Mouse (Mus musculus) ovary, postnatal 36 days (tissue): Measurements from ENCODE around the gene Bcam.
A peak's percentile ranks its signal among the peaks of the same experiment; 100 is the strongest.

ENCODE experiments used
- DNase-seq: peaks from one replicate; pipeline ENCODE4 v3.0.0; 2022; ENCODE audit warnings: low spot score, mixed read lengths

The Bcam gene

GRCm38 (mm10) chr7:19724167-19724566 is 46.6 kb downstream of the Bcam start:
- DNase-seq = no peak

GRCm38 (mm10) chr7:19722754-19723195 is 48.0 kb downstream of the Bcam start:
- no peak for DNase-seq

GRCm38 (mm10) chr7:19719200-19719599 is 51.6 kb downstream of the Bcam start:
- DNase-seq = no peak

DNA sequence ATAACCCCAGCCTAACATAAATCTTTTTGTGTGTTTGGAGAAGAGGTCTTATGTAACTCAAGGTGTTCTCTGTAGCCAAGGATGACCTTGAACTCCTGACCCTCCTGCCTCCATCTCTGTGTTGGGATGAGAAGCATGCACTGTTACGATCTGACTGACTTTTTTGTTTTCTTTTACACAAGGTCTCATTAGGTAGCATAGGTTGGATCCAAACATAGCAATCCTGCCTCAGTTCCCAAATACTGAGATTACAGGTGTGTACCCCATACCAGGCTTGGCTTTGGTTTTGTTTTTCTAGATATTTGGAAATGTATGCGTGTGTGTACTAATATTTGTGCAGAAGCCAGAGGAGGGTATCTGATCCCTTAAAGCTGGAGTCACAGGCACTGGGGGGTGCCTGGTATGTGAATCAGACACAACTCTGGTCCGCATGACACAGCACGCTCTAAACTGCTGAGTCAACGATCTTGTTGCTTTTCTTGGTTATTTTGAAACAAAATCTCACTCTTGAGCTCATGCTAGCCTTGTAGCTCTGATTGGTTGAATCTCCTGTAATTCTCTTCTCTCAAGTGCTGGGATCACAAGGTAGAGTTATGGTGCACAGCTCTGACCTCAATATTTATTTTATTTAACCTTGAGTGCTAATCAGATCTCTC is 52.4 kb downstream of the Bcam start:
- no peak for DNase-seq

GRCm38 (mm10) chr7:19717346-19717745 is 53.5 kb downstream of the Bcam start:
- DNase-seq = no peak

DNA sequence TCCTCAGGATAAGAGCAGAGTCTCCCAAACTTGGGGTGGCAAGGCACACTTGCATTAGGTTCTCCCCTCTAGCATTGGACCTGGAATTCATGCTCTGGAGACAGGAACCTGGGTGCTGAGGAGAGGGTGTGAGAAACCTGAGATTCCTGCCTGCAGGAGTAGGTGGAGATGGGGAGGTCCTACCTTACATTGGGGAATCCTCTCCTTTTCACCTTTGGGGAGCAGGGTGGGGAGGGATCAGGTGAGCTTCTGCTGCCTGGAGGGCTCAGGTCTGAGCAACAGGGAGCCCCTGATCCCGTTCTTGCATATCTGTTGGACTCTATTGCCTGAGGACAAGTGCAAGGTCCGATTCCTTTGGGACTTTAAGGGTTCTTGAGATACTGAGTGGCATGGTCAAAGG is 54.0 kb downstream of the Bcam start:
- DNase-seq = no peak

GRCm38 (mm10) chr7:19716055-19716682 is 54.6 kb downstream of the Bcam start:
- no peak for DNase-seq

GRCm38 (mm10) chr7:19715239-19716054 is 55.4 kb downstream of the Bcam start, which contains the start of gene Tomm40:
Tomm40 (minus strand) TSS chr7:19715438.
- peak; percentile 97 for DNase-seq

DNA sequence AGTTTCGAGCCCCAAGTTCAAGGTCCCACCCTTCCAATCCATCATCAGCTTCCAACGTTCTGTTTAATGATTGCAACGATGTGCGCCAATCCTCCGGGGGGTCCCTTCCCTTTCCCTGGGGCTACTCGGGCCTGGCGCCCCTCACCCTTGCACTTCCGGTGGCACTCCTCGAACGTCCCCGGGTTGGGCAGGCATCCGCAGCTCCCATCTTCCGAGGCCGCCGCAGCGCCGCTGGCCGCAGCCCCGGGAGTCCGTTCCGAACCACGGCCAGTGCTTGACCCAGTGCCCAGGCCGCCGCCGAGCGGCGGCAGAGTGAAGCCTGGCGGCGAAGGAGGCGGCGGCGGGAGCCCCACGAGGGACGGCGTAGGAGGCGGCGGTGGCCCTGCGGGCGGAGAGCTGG is 56.0 kb downstream of the Bcam start:
- no peak for DNase-seq

- no peak for DNase-seq
Observed at GRCm38 (mm10) chr7:19713598-19713997, 57.2 kb downstream of the Bcam start.

GRCm38 (mm10) chr7:19713196-19713595 is 57.6 kb downstream of the Bcam start:
- no peak for DNase-seq

- DNase-seq = no peak
Observed at GRCm38 (mm10) chr7:19712414-19712813, 58.4 kb downstream of the Bcam start.

DNA sequence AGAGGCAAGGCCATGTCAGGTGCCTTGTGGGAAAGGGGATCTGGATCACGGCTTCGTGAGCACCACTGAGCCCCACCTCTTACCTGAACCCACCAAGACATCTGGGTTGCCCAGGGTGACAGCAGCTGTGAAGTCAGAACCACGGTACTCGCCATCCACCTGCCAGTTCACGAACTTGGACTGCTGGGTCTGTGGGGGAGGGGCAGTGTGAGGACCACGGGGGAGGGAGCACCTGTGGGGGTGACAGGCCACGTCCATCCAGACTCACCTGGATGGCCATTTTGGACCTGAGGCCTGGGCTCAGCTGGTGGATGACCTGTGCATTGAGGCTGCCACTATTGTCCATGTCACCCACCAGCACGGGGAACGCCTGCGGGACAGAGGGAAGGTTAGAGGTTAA is 60.2 kb downstream of the Bcam start:
- no peak for DNase-seq
